Mouse (Mus musculus) forebrain, embryonic 13.5 days (tissue): ENCODE data around the gene Amigo2. TPM values are rescaled to one million over a fixed set of nuclear protein-coding genes. Genes with fewer than 3 reads are reported as not detected.

Experiments used
- ATAC-seq: fragments of 200-750 bp; cut with Nextera tagmentation; 2 replicates; pipeline ENCODE4 v1.8.0; 2017
- H3K27ac ChIP-seq: fragments of 300-500 bp; sonication (generic); 2 replicates; pipeline ENCODE4 v1.5.1; 2015; ENCODE audit warnings: inconsistent platforms, mild to moderate bottlenecking, moderate library complexity
- H3K27me3 ChIP-seq: fragments of 300-500 bp; sonication (generic); 2 replicates; pipeline ENCODE4 v1.6.1; 2015; ENCODE audit warnings: mild to moderate bottlenecking, inconsistent platforms
- H3K36me3 ChIP-seq: fragments of 300-500 bp; sonication (generic); 2 replicates; pipeline ENCODE4 v1.6.1; 2015; ENCODE audit warnings: mild to moderate bottlenecking, inconsistent platforms; ENCODE audit not compliant: poor library complexity, severe bottlenecking
- H3K4me1 ChIP-seq: fragments of 300-500 bp; sonication (generic); 2 replicates; pipeline ENCODE4 v1.6.1; 2015; ENCODE audit warnings: inconsistent platforms
- H3K4me2 ChIP-seq: fragments of 300-500 bp; sonication (generic); 2 replicates; pipeline ENCODE4 v1.6.1; 2015; ENCODE audit warnings: inconsistent platforms, mild to moderate bottlenecking, moderate library complexity
- H3K4me3 ChIP-seq: fragments of 300-500 bp; sonication (generic); 2 replicates; pipeline ENCODE4 v1.5.1; 2015; ENCODE audit warnings: mild to moderate bottlenecking, inconsistent platforms
- H3K9ac ChIP-seq: fragments of 300-500 bp; sonication (generic); 2 replicates; pipeline ENCODE4 v1.6.1; 2015; ENCODE audit warnings: mild to moderate bottlenecking, inconsistent platforms
- H3K9me3 ChIP-seq: fragments of 300-500 bp; sonication (generic); replicated peaks from 2 replicates; pipeline ENCODE4 v1.6.1; 2016; ENCODE audit warnings: inconsistent platforms
- WGBS: fragments of 180-500 bp; shearing (Covaris S2); methylation state at CpG from one replicate; pipeline ENCODE4 v1.1.7; 2015; 5-methylcytosine and 5-hydroxymethylcytosine counted together
- polyA plus RNA-seq: library from polyadenylated mRNA; unstranded; fragments of >200 nt; fragmentation: Nextera tagmentation; extraction: Ambion mirVana; gene quantifications from 2 replicates; pipeline ENCODE4 v1.2.1, GENCODE M21; 2015

Gene Amigo2
- 3.2 and 3.6 TPM in 2 replicates for polyA plus RNA-seq

DNA sequence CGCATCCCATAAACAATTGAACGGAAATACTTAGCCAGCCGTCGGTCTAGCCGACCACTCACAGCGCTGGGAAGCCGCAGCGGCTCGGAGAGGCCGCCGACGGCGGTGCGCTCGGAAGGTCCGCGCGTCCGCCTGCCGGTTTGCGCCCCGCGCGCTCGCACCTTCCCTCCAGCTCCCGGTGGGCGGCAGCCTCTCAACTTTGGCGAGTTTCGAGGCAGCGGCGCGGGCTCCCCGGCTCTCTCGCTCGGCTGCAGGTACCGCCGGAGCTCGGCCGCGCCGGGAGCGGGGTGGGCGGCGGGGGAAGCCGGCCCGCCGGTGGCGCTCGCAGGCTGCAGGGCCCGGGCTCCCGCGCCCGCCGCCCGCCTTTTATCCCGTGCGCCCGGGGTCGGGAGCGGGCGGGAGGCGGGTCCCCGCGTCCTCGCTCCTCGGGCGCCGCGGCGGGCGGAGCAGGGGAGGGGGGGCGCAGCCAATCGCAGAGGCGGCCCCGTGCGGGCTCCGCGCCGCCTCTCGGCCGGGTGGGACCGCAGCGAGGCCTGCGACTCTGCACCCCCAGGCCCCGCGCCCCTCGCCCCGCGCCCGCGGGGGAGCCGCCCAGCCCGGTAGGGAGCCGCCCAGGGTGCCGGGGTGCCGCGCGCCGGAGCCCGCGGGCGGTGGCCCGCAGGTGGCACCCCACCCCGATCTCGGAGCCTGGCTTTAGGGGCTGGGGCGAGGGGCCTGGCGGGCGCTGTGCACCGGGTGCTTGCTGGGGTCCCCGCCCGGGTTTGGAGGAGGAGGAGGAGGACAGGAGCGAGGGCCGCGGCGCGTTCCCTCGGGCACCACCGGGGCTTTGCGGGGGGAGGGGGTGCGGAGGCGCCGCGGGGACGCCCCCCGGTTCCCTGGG, at the start of gene Amigo2, which contains the start of gene Pced1b:
TSS of gene Amigo2 (minus strand) at position 377 of the 880 bp plus-strand sequence.
TSS of gene Pced1b (plus strand) at position 197 of the 880 bp plus-strand sequence.
- ATAC-seq = peak; percentile 95
- peaks cover 16% of the 10 kb centered on the region for H3K27me3 ChIP-seq
- peaks cover 15% of the 10 kb centered on the region; the same call in 1 of the 2 replicates for H3K4me1 ChIP-seq
- peak within 1 kb of the TSS; percentile 74 for H3K4me3 ChIP-seq
- H3K27ac ChIP-seq = peak within 1 kb of the TSS; percentile 70
- H3K9me3 ChIP-seq = no peaks in the 10 kb centered on the region
- WGBS = under 1% methylated on average over 85 of the region's 125 CpGs
- peak within 1 kb of the TSS; percentile 80 for H3K4me2 ChIP-seq
- no peaks in the 10 kb centered on the region for H3K36me3 ChIP-seq
- peak within 1 kb of the TSS; percentile 83 for H3K9ac ChIP-seq

DNA sequence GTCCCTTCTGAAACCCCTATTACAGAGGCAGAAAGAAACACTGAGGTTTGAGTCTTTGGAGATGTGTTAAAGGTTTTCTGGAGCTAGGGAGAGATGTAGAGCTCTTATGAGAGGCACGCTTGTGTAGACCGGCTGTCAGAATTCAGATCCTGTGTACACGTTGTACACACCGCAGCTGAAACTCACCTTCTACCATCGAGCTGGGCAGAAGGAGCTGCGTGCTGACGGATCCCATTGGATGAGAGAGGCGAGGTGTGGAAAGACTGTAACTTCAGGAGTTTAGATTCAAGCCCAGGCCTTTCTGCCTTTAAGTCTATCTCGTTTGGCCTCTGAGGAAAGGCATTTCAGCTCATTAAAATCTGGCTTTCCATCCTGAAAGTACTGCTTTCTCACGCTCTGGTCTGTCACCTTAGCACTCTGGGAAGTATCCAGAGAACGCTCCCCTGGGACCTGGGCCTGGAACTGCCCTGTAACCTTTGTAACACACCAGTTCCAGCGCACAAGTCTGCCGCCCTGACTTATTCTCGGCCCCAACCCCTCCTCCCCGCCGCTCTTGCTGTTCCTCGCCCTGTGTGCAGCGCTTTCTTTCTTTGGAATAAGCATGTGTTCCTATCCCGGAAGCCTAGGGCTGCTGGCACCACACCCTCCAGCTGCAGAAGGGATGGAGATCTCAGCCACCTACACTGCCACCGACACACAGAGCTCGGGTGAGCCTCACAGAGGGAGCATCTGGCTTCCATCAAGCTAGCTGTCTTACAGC, 44.4 kb upstream of the Amigo2 start:
- no peaks in the 10 kb centered on the region for H3K36me3 ChIP-seq

GRCm38 (mm10) chr15:97290351-97290750, 43.3 kb upstream of the Amigo2 start:
- Histone ChIP-seq H3K27me3 (no peaks in the 10 kb centered on the region), H3K9me3 (no peaks in the 10 kb centered on the region), H3K4me1 (no peaks in the 10 kb centered on the region), H3K36me3 (no peaks in the 10 kb centered on the region), H3K27ac (no peak overlapping the region), H3K9ac (no peak overlapping the region), H3K4me3 (no peak overlapping the region), H3K4me2 (no peak overlapping the region)
- ATAC-seq = no peak
- WGBS = 88% methylated on average over 6 of the region's 6 CpGs

More for the DNA sequence above, 44.4 kb upstream of the Amigo2 start:
- no peaks in the 10 kb centered on the region for H3K4me1 ChIP-seq
- H3K9me3 ChIP-seq = no peaks in the 10 kb centered on the region
- no peak overlapping the region for H3K4me2 ChIP-seq
- ATAC-seq = no peak
- no peak overlapping the region for H3K9ac ChIP-seq
- H3K4me3 ChIP-seq = no peak overlapping the region
- 86% methylated on average over 21 of the region's 21 CpGs for WGBS
- no peaks in the 10 kb centered on the region for H3K27me3 ChIP-seq
- no peak overlapping the region for H3K27ac ChIP-seq

- H3K9me3 ChIP-seq = no peaks in the 10 kb centered on the region
- ATAC-seq = no peak
- no peaks in the 10 kb centered on the region for H3K36me3 ChIP-seq
- H3K4me1 ChIP-seq = no peaks in the 10 kb centered on the region
- H3K27me3 ChIP-seq = no peaks in the 10 kb centered on the region
- 87% methylated on average over 4 of the region's 4 CpGs for WGBS
- no peak overlapping the region for H3K27ac ChIP-seq
- H3K4me3 ChIP-seq = no peak overlapping the region
- H3K9ac ChIP-seq = no peak overlapping the region
- no peak overlapping the region for H3K4me2 ChIP-seq
These were observed 42.1 kb upstream of the Amigo2 start for GRCm38 (mm10) chr15:97289176-97289575.

- no peak overlapping the region for H3K4me3 ChIP-seq
These were observed 41.6 kb upstream of the Amigo2 start for GRCm38 (mm10) chr15:97288690-97289089.

DNA sequence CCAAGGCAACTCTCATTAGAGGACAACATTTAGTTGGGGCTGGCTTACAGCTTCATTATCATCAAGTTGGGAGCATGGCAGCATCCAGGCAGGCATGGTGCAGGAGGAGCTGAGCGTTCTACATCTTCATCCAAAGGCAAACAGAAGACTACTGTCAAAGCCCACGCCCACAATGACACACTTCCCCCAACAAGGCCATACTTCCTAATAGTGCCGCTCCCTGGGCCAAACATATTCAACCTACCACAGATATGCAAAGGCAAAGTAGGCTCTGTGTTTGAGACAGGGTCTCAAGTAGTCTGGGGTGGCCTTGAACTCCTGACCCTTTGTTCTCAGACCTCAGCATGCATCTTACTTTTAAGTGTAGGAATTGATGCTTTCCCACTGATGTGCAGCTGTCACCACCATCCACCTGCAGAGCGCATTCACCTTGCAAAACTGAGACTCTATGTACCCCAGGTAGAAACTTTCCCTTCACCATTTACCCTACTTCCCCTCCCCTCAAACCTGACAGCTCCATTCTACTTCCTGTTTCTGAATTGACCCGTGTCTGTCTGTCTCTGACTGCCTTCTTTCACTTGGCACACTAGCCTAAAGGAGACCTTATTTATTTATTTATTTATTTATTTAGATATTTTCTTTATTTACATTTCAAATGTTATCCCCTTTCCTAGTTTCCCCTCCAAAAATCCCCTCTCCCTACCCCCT, 40.5 kb upstream of the Amigo2 start:
- Histone ChIP-seq H3K4me1 (no peaks in the 10 kb centered on the region), H3K27me3 (no peaks in the 10 kb centered on the region), H3K9ac (no peak overlapping the region), H3K4me2 (no peak overlapping the region), H3K9me3 (no peaks in the 10 kb centered on the region), H3K36me3 (no peaks in the 10 kb centered on the region), H3K4me3 (no peak overlapping the region), H3K27ac (no peak overlapping the region)
- 89% methylated on average over 5 of the region's 5 CpGs for WGBS
- ATAC-seq = no peak

More at GRCm38 (mm10) chr15:97288690-97289089, 41.6 kb upstream of the Amigo2 start:
- Histone ChIP-seq H3K36me3 (no peaks in the 10 kb centered on the region), H3K27me3 (no peaks in the 10 kb centered on the region), H3K27ac (no peak overlapping the region), H3K4me1 (no peaks in the 10 kb centered on the region), H3K9ac (no peak overlapping the region), H3K4me2 (no peak overlapping the region), H3K9me3 (no peaks in the 10 kb centered on the region)
- 86% methylated on average over 13 of the region's 13 CpGs for WGBS
- no peak for ATAC-seq

GRCm38 (mm10) chr15:97286731-97287130, 39.6 kb upstream of the Amigo2 start:
- Histone ChIP-seq H3K9me3 (no peaks in the 10 kb centered on the region), H3K9ac (no peak overlapping the region), H3K27ac (no peak overlapping the region), H3K27me3 (no peaks in the 10 kb centered on the region), H3K4me1 (0 out of 2 replicates have a peak, but pooled peaks cover 3% of the 10 kb centered on the region), H3K4me3 (no peak overlapping the region), H3K4me2 (no peak overlapping the region), H3K36me3 (no peaks in the 10 kb centered on the region)
- ATAC-seq = no peak
- WGBS = 85% methylated on average over 10 of the region's 10 CpGs

DNA sequence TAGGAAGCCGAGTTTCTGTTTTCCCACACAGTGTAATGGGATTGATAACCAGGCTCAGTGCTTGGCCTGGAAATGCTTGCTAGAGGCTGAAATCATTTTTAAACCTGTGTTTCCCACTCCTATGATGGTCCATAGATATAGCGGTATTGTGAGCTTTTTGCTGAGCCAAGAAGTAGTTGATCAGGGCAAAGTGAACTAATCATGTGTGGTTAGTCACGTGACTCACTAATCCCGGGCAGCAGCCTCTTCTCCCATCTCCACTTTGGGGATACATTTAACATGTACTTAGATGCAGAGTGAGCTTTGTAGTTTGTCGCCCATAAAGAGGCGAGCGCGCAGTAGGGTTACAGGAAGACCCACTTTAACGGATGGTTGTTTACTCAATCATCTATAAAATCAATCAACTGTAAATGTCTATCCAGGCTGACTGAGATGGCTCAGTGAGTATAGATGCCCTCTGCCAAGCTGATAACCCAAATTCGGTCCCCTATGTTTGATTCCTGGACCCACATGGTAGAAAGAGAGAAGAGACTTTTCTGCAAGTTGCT, 38.7 kb upstream of the Amigo2 start:
- 92% methylated on average over 10 of the region's 10 CpGs for WGBS
- no peak overlapping the region for H3K27ac ChIP-seq
- no peaks in the 10 kb centered on the region for H3K9me3 ChIP-seq
- no peak overlapping the region for H3K4me2 ChIP-seq
- no peaks in the 10 kb centered on the region for H3K27me3 ChIP-seq
- H3K36me3 ChIP-seq = no peaks in the 10 kb centered on the region
- H3K9ac ChIP-seq = no peak overlapping the region
- H3K4me3 ChIP-seq = no peak overlapping the region
- 0 out of 2 replicates have a peak, but pooled peaks cover 3% of the 10 kb centered on the region for H3K4me1 ChIP-seq
- no peak for ATAC-seq

GRCm38 (mm10) chr15:97284201-97284600, 37.1 kb upstream of the Amigo2 start:
- no peak overlapping the region for H3K4me3 ChIP-seq
- no peaks in the 10 kb centered on the region for H3K27me3 ChIP-seq
- no peaks in the 10 kb centered on the region for H3K9me3 ChIP-seq
- 82% methylated on average over 5 of the region's 5 CpGs for WGBS
- ATAC-seq = no peak
- no peak overlapping the region for H3K27ac ChIP-seq
- H3K36me3 ChIP-seq = no peaks in the 10 kb centered on the region
- H3K4me2 ChIP-seq = no peak overlapping the region
- 0 out of 2 replicates have a peak, but pooled peaks cover 3% of the 10 kb centered on the region for H3K4me1 ChIP-seq
- no peak overlapping the region for H3K9ac ChIP-seq

DNA sequence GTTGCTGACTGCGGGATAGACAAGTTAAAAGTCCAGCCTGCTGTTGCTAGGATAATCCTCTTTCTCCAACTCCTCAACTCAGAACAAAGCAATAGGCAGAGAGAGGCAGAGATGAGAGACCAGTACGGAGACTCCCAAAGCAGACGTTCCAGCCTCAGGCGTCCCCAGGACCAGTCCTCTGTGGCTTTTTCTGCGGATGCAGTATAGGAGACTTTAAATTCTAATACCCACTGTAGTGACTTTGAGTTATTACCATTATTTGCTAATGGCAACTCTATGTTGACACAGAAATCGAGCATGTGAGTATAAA, 35.4 kb upstream of the Amigo2 start:
- H3K4me2 ChIP-seq = no peak overlapping the region
- H3K27ac ChIP-seq = no peak overlapping the region
- H3K9me3 ChIP-seq = no peaks in the 10 kb centered on the region
- 0 out of 2 replicates have a peak, but pooled peaks cover 3% of the 10 kb centered on the region for H3K4me1 ChIP-seq
- no peaks in the 10 kb centered on the region for H3K27me3 ChIP-seq
- 69% methylated on average over 6 of the region's 6 CpGs for WGBS
- no peaks in the 10 kb centered on the region for H3K36me3 ChIP-seq
- H3K9ac ChIP-seq = no peak overlapping the region
- H3K4me3 ChIP-seq = no peak overlapping the region
- ATAC-seq = no peak

DNA sequence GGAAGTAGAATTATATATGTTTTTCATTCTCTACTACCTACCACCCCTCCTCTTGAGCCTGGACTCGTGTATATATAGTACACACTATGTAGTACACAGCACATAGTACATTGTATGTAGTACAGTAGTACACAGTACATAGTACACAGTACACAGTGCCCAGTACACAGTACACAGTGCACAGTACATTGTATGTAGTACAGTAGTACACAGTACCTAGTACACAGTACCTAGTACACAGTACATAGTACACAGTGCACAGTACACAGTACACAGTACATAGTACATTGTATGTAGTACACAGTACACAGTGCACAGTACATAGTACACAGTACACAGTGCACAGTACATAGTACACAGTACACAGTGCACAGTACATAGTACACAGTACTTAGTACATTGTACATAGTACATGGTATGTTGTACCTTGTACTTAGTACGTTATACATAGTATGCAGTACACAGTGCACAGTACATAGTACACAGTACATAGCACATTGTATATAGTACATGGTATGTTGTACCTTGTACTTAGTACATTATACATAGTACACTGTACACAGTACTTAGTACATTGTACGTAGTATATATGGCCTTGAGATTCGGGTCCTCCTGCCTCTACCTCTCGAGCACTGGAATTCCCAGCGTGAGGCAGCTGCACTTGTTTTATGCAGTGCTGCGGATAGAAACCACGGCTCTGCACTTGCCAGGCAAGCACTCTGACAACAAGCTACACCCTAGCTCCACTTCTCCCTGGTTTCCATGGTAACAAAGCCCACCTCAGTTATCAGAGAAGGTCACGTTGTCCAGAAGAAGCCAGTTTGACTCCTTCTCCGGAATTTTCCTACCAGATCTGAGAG, 34.9 kb upstream of the Amigo2 start:
- Histone ChIP-seq H3K27me3 (no peaks in the 10 kb centered on the region), H3K4me1 (peaks cover 6% of the 10 kb centered on the region), H3K9me3 (no peaks in the 10 kb centered on the region), H3K27ac (no peak overlapping the region), H3K4me3 (no peak overlapping the region), H3K4me2 (no peak overlapping the region), H3K36me3 (no peaks in the 10 kb centered on the region), H3K9ac (no peak overlapping the region)
- 62% methylated on average over 10 of the region's 10 CpGs for WGBS
- ATAC-seq = 0 out of 2 replicates have a peak, but pooled peaks have one; percentile 45
